Mouse (Mus musculus) megakaryocyte progenitor cell, adult 5-6 weeks (primary cell): ENCODE measurements around the gene Zdhhc14. TPM values are rescaled to one million over a fixed set of nuclear protein-coding genes. Genes with fewer than 3 reads are reported as not detected.
A peak's percentile ranks its signal among the peaks of the same experiment; 100 is the strongest.

Source experiments
- ATAC-seq: replicated peaks from 2 replicates; pipeline ENCODE4 v1.8.0; 2016; ENCODE audit warnings: mild to moderate bottlenecking, moderate TSS enrichment, inconsistent platforms; ENCODE audit not compliant: poor library complexity
- total RNA-seq, 2 experiments: library from RNA; stranded (forward) in 1 of 2; stranded (reverse) in 1 of 2; fragments of 157-497, 149-512 nt in 1 of 2; fragments of 200-1000 nt in 1 of 2; gene quantifications; 2 replicates each; pipeline versions ENCODE4 v1.2.3 to v1.2.4; 2015 to 2017

Gene Zdhhc14
- total RNA-seq, 2 experiments from 2014 or later, result 1.00 to 2.2 TPM

- ATAC-seq, result no peak
Observed at GRCm38 (mm10) chr17:5551136-5551535, 58.8 kb downstream of the Zdhhc14 start.

- 0 out of 2 replicates have a peak, but pooled peaks have one; percentile 14 for ATAC-seq
Observed at GRCm38 (mm10) chr17:5552036-5552760, 59.8 kb downstream of the Zdhhc14 start.

GRCm38 (mm10) chr17:5553556-5553955 lies 61.2 kb downstream of the Zdhhc14 start:
- no peak for ATAC-seq

GRCm38 (mm10) chr17:5554573-5554972 lies 62.2 kb downstream of the Zdhhc14 start:
- ATAC-seq, result no peak

- ATAC-seq, result no peak
Observed at GRCm38 (mm10) chr17:5556568-5556967, 64.2 kb downstream of the Zdhhc14 start.

GRCm38 (mm10) chr17:5560212-5560611 lies 67.9 kb downstream of the Zdhhc14 start:
- ATAC-seq, result no peak

- ATAC-seq, result no peak
Observed at GRCm38 (mm10) chr17:5563108-5563507, 70.8 kb downstream of the Zdhhc14 start.

GRCm38 (mm10) chr17:5566006-5566405 lies 73.6 kb downstream of the Zdhhc14 start:
- peak; percentile 57 for ATAC-seq

GRCm38 (mm10) chr17:5567943-5568342 lies 75.6 kb downstream of the Zdhhc14 start:
- ATAC-seq, result no peak

GRCm38 (mm10) chr17:5569131-5570030 lies 77.0 kb downstream of the Zdhhc14 start:
- peak; percentile 44 for ATAC-seq

- ATAC-seq, result no peak
Observed at GRCm38 (mm10) chr17:5572096-5572730, 79.9 kb downstream of the Zdhhc14 start.

- no peak for ATAC-seq
Observed at GRCm38 (mm10) chr17:5572745-5573420, 80.5 kb downstream of the Zdhhc14 start.

- ATAC-seq, result peak; percentile 54
Observed at GRCm38 (mm10) chr17:5574672-5575071, 82.3 kb downstream of the Zdhhc14 start.

GRCm38 (mm10) chr17:5575518-5575917 lies 83.2 kb downstream of the Zdhhc14 start:
- no peak for ATAC-seq

- ATAC-seq, result peak; percentile 64
Observed at GRCm38 (mm10) chr17:5582232-5582631, 89.9 kb downstream of the Zdhhc14 start.

- no peak for ATAC-seq
Observed at GRCm38 (mm10) chr17:5582937-5583336, 90.6 kb downstream of the Zdhhc14 start.

- no peak for ATAC-seq
Observed at GRCm38 (mm10) chr17:5583472-5584145, 91.3 kb downstream of the Zdhhc14 start.

- ATAC-seq, result no peak
Observed at GRCm38 (mm10) chr17:5591604-5592209, 99.3 kb downstream of the Zdhhc14 start.

GRCm38 (mm10) chr17:5593071-5593470 lies 100.7 kb downstream of the Zdhhc14 start:
- no peak for ATAC-seq

- ATAC-seq, result no peak
Observed at GRCm38 (mm10) chr17:5595068-5595467, 102.7 kb downstream of the Zdhhc14 start.
